ENCODE assay signal across 19 mouse cellular contexts in the genomic region with DNA sequence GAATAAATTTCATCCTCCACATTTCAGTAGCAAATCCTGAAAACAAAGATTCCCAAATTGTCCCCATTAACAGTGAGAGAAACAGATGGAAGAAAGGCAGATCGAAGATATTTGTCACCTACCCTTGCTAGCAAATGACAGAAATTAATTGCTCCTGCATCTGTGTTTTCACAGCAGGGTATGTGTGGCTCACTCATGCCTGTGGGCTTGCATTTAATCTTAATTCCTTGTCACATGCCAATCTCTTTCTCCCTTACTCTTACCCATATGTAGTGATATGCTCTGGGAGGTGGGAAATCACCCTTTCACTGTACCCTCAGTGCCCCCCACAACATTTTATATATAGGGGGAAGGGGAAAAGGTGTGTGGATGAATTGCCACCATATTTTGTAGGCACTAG. TPM values are rescaled to one million over a fixed set of nuclear protein-coding genes. Genes with fewer than 3 reads are reported as not detected.
A peak's percentile ranks its signal among the peaks of the same experiment; 100 is the strongest.
DNase-seq lines count a peak whose midpoint lies in the region; ATAC-seq and TF ChIP-seq lines count a peak whose summit lies in the region.
"Had no signal": no experiment of that assay in that cellular context is flagged by ENCODE, and none has a peak within 500 bp of the region (broad histone marks: within the 10 kb centered on the region; RNA-seq: fewer than 3 reads in every experiment).

No protein-coding gene starts in this region.

- TF ChIP-seq CTCF in forebrain, postnatal 0 days (IDR thresholded peaks at IDR 0.05; ENCODE audit: low read depth), result no peak

- peak; percentile 50 for DNase-seq in forebrain, embryonic 14.5 days (ENCODE audit: low spot score)
- DNase-seq in forebrain, postnatal 0 days, result no peak
- DNase-seq in forebrain, embryonic 10.5 days (ENCODE audit: extremely low spot score, low spot score), result no peak
- DNase-seq in layer of hippocampus, adult 9-11 months, result peak; percentile 15
- no peak for DNase-seq in layer of hippocampus, adult 8-10 months (ENCODE audit: low spot score in 2 of 2)
- no peak for DNase-seq in cerebellum, postnatal 14 days
- DNase-seq: adrenal gland, adult 2 months; adrenal gland, postnatal 10 days; adrenal gland, postnatal 25 days; cerebellum, adult 11-12 months; cerebellum, adult 2 months; cerebellum, adult 9-10 months; cerebellum, postnatal 10 days; cerebellum, postnatal 36 days; embryo, embryonic 11 days had no signal

- ATAC-seq in forebrain, embryonic 14.5 days, result peak; percentile 63
- ATAC-seq in forebrain, postnatal 0 days, result no peak
- peak; percentile 45 for ATAC-seq in forebrain, embryonic 16.5 days

- 58% methylated on average over 1 of the region's 1 CpGs for WGBS in forebrain, embryonic 14.5 days
- WGBS in forebrain, postnatal 0 days, result 46% methylated on average over 1 of the region's 1 CpGs
- 35% methylated on average over 1 of the region's 1 CpGs for WGBS in forebrain, embryonic 16.5 days
- 88% methylated on average over 1 of the region's 1 CpGs for WGBS in forebrain, embryonic 10.5 days

- no peak overlapping the region for H3K27ac ChIP-seq in forebrain, embryonic 14.5 days (ENCODE audit: low read depth, low read length)
- H3K27ac ChIP-seq in forebrain, postnatal 0 days (ENCODE audit: low read depth, low read length), result no peak overlapping the region
- no peak overlapping the region for H3K27ac ChIP-seq in forebrain, embryonic 16.5 days (ENCODE audit: low read length)
- no peak overlapping the region for H3K27ac ChIP-seq in forebrain, embryonic 10.5 days
- H3K27ac ChIP-seq: embryonic facial prominence, embryonic 13.5 days; embryonic facial prominence, embryonic 15.5 days had no signal

- no peaks in the 10 kb centered on the region for H3K27me3 ChIP-seq in forebrain, embryonic 14.5 days (replicated peaks; ENCODE audit: control insufficient read depth, insufficient read depth, low read length)
- no peaks in the 10 kb centered on the region for H3K27me3 ChIP-seq in forebrain, postnatal 0 days (ENCODE audit: insufficient read depth, low read length)
- H3K27me3 ChIP-seq in forebrain, embryonic 16.5 days (replicated peaks; ENCODE audit: control insufficient read depth, insufficient read depth, low read length), result no peaks in the 10 kb centered on the region
- H3K27me3 ChIP-seq in forebrain, embryonic 10.5 days (ENCODE audit: poor library complexity, severe bottlenecking), result no peaks in the 10 kb centered on the region
- H3K27me3 ChIP-seq: embryonic facial prominence, embryonic 13.5 days; embryonic facial prominence, embryonic 15.5 days had no signal

- no peak overlapping the region for H3K9ac ChIP-seq in forebrain, embryonic 14.5 days (ENCODE audit: low read length)
- H3K9ac ChIP-seq in forebrain, postnatal 0 days, result no peak overlapping the region
- no peak overlapping the region for H3K9ac ChIP-seq in forebrain, embryonic 16.5 days (replicated peaks; ENCODE audit: low read depth, low read length)
- H3K9ac ChIP-seq: embryonic facial prominence, embryonic 13.5 days; embryonic facial prominence, embryonic 15.5 days had no signal

- H3K9me3 ChIP-seq in forebrain, embryonic 14.5 days (replicated peaks; ENCODE audit: control insufficient read depth, low read length), result no peaks in the 10 kb centered on the region
- H3K9me3 ChIP-seq in forebrain, postnatal 0 days (ENCODE audit: low read length), result no peaks in the 10 kb centered on the region
- H3K9me3 ChIP-seq in forebrain, embryonic 16.5 days (ENCODE audit: control insufficient read depth, low read length), result no peaks in the 10 kb centered on the region
- H3K9me3 ChIP-seq in forebrain, embryonic 10.5 days, result no peaks in the 10 kb centered on the region
- H3K9me3 ChIP-seq: embryonic facial prominence, embryonic 13.5 days; embryonic facial prominence, embryonic 15.5 days had no signal

- no peaks in the 10 kb centered on the region for H3K4me1 ChIP-seq in forebrain, embryonic 14.5 days (ENCODE audit: control insufficient read depth, insufficient read depth, low read length)
- H3K4me1 ChIP-seq in forebrain, postnatal 0 days (ENCODE audit: insufficient read depth), result no peaks in the 10 kb centered on the region
- H3K4me1 ChIP-seq in forebrain, embryonic 16.5 days (replicated peaks; ENCODE audit: control insufficient read depth, insufficient read depth, low read length), result 0 out of 2 replicates have a peak, but pooled peaks cover 2% of the 10 kb centered on the region
- no peaks in the 10 kb centered on the region for H3K4me1 ChIP-seq in forebrain, embryonic 10.5 days
- H3K4me1 ChIP-seq: embryonic facial prominence, embryonic 13.5 days; embryonic facial prominence, embryonic 15.5 days had no signal

- no peak overlapping the region for H3K4me3 ChIP-seq in forebrain, embryonic 14.5 days (ENCODE audit: low read depth, low read length)
- no peak overlapping the region for H3K4me3 ChIP-seq in forebrain, postnatal 0 days (ENCODE audit: low read depth, low read length)
- no peak overlapping the region for H3K4me3 ChIP-seq in forebrain, embryonic 16.5 days (replicated peaks; ENCODE audit: low read length)
- no peak overlapping the region for H3K4me3 ChIP-seq in forebrain, embryonic 10.5 days
- H3K4me3 ChIP-seq: embryonic facial prominence, embryonic 13.5 days; embryonic facial prominence, embryonic 15.5 days; erythroblast, embryonic 14.5 days had no signal

- no peak overlapping the region for H3K4me2 ChIP-seq in forebrain, embryonic 14.5 days (ENCODE audit: low read length)
- H3K4me2 ChIP-seq in forebrain, postnatal 0 days (ENCODE audit: low read depth), result no peak overlapping the region
- H3K4me2 ChIP-seq in forebrain, embryonic 16.5 days (ENCODE audit: low read length), result no peak overlapping the region
- H3K4me2 ChIP-seq: embryonic facial prominence, embryonic 13.5 days; embryonic facial prominence, embryonic 15.5 days had no signal

- no peaks in the 10 kb centered on the region for H3K36me3 ChIP-seq in forebrain, embryonic 14.5 days (ENCODE audit: control insufficient read depth, insufficient read depth, low read length)
- no peaks in the 10 kb centered on the region for H3K36me3 ChIP-seq in forebrain, postnatal 0 days (ENCODE audit: insufficient read depth)
- no peaks in the 10 kb centered on the region for H3K36me3 ChIP-seq in forebrain, embryonic 16.5 days (ENCODE audit: control insufficient read depth, insufficient read depth)
- no peaks in the 10 kb centered on the region for H3K36me3 ChIP-seq in forebrain, embryonic 10.5 days (replicated peaks)
- H3K36me3 ChIP-seq: embryonic facial prominence, embryonic 13.5 days; embryonic facial prominence, embryonic 15.5 days had no signal

RNA-seq across cellular contexts. Expression of gene Ptprk, which starts 15.4 kb away (rescaled TPM):
- polyA plus RNA-seq in forebrain, embryonic 14.5 days (2014; fragmentation: Nextera tagmentation; extraction: Ambion mirVana), result 14.7 and 20.3 TPM in 2 replicates
- 66.8 and 96.9 TPM in 2 replicates for total RNA-seq in forebrain, postnatal 0 days (2014; rRNA removed)
- 27.1 and 43.0 TPM in 2 replicates for polyA plus RNA-seq in forebrain, postnatal 0 days (2015; fragmentation: Nextera tagmentation; extraction: Ambion mirVana)
- polyA plus RNA-seq in forebrain, embryonic 16.5 days (2015; fragmentation: Nextera tagmentation; extraction: Ambion mirVana), result 42.0 and 43.7 TPM in 2 replicates
- 37.3 and 38.1 TPM in 2 replicates for polyA plus RNA-seq in forebrain, embryonic 10.5 days (2016; fragmentation: Nextera tagmentation; extraction: Ambion mirVana)
- 10 to 100 TPM; 42.6 to 59.5 (median 51.5) TPM for total RNA-seq in layer of hippocampus, adult 8-10 months (2022)

Comparison
In these comparisons a context has a peak if more than half of its experiments do, and no peak if none do; other contexts are left out.
1. DNase-seq: peak in forebrain, embryonic 14.5 days (single experiment) and layer of hippocampus, adult 9-11 months (single experiment); none in forebrain, postnatal 0 days (single experiment), forebrain, embryonic 10.5 days (single experiment), layer of hippocampus, adult 8-10 months (0 of 2) and cerebellum, postnatal 14 days (0 of 2).